Mouse (Mus musculus) left cerebral cortex, adult 9 months (tissue): ENCODE measurements at regions not wholly inside any gene's neighbourhood (a gene's known extent, or its start where the extent isn't known, plus 50 kb on each side); places are given as distances from the start of the nearest gene placed in this dataset.
"Not testable (repeated sequence)": the region's sequence is repeated elsewhere in the genome, so short reads cannot be mapped to it uniquely, and the experiment has no call there.

Experiments
- DNase-seq, 2 experiments: peaks; one replicate each; pipeline ENCODE4 v3.0.0; 2022; ENCODE audit warnings: low spot score in 2 of 2

GRCm38 (mm10) chr6:103809986-103810341, 299.6 kb downstream of the Chl1 start:
- DNase-seq, result no peak

GRCm38 (mm10) chr6:103810342-103811001, 300.1 kb downstream of the Chl1 start:
- DNase-seq, result peak in 1 of 2 experiments; percentile 16

GRCm38 (mm10) chr6:103816396-103816795, 306.0 kb downstream of the Chl1 start:
- not testable (repeated sequence) for DNase-seq

GRCm38 (mm10) chr6:103826042-103826441, 315.7 kb downstream of the Chl1 start:
- no peak for DNase-seq

GRCm38 (mm10) chr6:103827623-103828022, 317.2 kb downstream of the Chl1 start:
- DNase-seq, result no peak

GRCm38 (mm10) chr6:103828866-103829265, 318.5 kb downstream of the Chl1 start:
- DNase-seq, result no peak

GRCm38 (mm10) chr6:103832301-103832700, 321.9 kb downstream of the Chl1 start:
- DNase-seq, result no peak

- DNase-seq, result no peak
Observed at GRCm38 (mm10) chr6:103832808-103833207, 322.4 kb downstream of the Chl1 start.

- DNase-seq, result peak in 1 of 2 experiments; percentile 75
Observed at GRCm38 (mm10) chr6:103833501-103834132, 323.2 kb downstream of the Chl1 start.

- DNase-seq, result no peak
Observed at GRCm38 (mm10) chr6:103834726-103835229, 324.4 kb downstream of the Chl1 start.

- DNase-seq, result no peak
Observed at GRCm38 (mm10) chr6:103859787-103860186, 349.4 kb downstream of the Chl1 start.

- DNase-seq, result no peak
Observed at GRCm38 (mm10) chr6:103893455-103893854, 383.1 kb downstream of the Chl1 start.

- DNase-seq, result peak; percentile 10 to 15
Observed at GRCm38 (mm10) chr6:103924504-103924903, 414.1 kb downstream of the Chl1 start.

- peak in 1 of 2 experiments; percentile 29 for DNase-seq
Observed at GRCm38 (mm10) chr6:103927094-103927493, 416.7 kb downstream of the Chl1 start.

- DNase-seq, result no peak
Observed at GRCm38 (mm10) chr6:103940345-103940744, 430.0 kb downstream of the Chl1 start.

GRCm38 (mm10) chr6:103944361-103944760, 434.0 kb downstream of the Chl1 start:
- peak in 1 of 2 experiments; percentile 25 for DNase-seq

- no peak for DNase-seq
Observed at GRCm38 (mm10) chr6:103947474-103947873, 437.1 kb downstream of the Chl1 start.

GRCm38 (mm10) chr6:103953134-103953771, 442.9 kb downstream of the Chl1 start:
- DNase-seq, result no peak

- peak; percentile 3 to 16 for DNase-seq
Observed at GRCm38 (mm10) chr6:103959002-103959401, 448.6 kb downstream of the Chl1 start.

GRCm38 (mm10) chr6:103967811-103968420, 457.5 kb downstream of the Chl1 start:
- DNase-seq, result no peak

GRCm38 (mm10) chr6:103999186-103999585, 488.8 kb downstream of the Chl1 start:
- no peak for DNase-seq

GRCm38 (mm10) chr6:104028439-104029091, 464.0 kb upstream of the Cntn6 start:
- DNase-seq, result peak; percentile 20 to 88
